Mouse (Mus musculus) testis, postnatal 14 days (tissue): ENCODE data around the gene Aspscr1.
"Not testable (repeated sequence)": the region's sequence is repeated elsewhere in the genome, so short reads cannot be mapped to it uniquely, and the experiment has no call there.

Source experiments
- DNase-seq: peaks from one replicate; pipeline ENCODE4 v3.0.0; 2021; ENCODE audit warnings: low spot score

Aspscr1 gene

DNA sequence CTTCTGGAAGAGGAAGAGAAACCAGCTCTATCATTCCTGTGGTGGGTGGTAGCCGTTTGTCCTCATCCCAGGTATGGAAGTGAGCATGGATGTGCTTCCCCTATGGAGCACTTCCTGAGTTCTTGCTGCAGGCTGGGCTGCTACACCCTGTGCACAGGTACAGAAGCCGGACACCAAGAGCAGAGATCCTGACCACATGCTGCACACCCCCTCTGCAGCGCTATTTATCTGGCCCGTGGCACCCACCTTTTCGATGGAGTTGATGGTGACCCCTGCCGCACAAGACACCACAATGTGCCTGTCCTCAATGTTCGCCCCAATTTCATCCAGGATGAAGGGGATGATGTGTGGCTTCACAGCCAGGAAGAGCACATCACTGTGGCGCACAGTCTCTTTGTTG, 30.9 kb upstream of the Aspscr1 start:
- no peak for DNase-seq

DNA sequence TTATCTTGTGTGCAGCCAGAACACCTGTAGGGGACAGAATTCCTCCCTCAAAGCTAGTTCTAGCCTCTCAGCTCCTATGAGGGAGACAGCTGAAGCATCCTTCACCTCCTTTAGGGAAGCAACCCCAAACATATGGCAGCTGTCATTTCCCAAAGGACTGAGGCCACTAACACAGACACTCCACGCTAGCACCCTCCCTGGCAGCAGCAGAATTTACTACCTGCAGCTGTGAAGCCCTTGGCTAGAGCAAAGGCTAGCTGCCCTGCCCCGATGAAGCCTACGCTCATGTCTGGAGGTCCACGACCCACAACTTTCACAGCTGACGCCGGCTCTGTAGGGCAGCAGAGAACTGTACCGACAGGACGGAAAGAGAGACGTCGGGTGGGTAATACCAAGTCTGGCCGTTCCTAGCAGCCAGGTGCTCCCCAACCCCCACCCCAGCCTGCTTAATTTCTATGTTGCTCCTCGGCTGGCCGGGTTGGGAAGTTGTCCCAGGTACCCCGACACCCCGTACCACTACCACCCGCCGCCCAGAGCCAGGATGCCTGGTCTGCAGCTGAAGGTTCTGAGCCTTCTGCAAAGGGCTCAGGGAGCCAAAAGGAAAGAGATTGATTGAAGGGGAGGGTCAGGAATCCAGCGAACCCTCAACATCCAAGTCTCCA, 29.7 kb upstream of the Aspscr1 start:
- DNase-seq: no peak

DNA sequence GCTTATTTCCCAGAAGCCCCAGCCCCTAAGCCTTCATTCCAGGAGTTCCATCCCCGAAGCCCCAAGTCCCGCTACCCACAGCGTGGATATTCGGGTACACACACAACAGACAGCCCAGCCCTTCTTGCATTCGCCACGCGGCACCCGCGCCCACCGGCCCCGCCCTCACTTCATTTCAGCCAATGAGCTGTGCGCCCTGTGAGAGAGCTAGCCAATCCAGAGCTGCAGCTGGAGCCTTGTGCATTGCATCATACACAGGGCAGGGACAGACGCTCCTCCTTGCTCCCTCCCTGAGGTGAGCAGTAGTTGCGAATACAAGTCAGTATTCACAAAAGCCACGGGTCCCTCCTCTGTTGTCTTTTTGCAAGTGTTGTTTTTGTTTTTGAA, 29.2 kb upstream of the Aspscr1 start, which contains the start of gene Pycr1:
Pycr1 (minus strand) TSS at position 169 of the 387 bp plus-strand sequence.
- DNase-seq: peak; percentile 90

DNA sequence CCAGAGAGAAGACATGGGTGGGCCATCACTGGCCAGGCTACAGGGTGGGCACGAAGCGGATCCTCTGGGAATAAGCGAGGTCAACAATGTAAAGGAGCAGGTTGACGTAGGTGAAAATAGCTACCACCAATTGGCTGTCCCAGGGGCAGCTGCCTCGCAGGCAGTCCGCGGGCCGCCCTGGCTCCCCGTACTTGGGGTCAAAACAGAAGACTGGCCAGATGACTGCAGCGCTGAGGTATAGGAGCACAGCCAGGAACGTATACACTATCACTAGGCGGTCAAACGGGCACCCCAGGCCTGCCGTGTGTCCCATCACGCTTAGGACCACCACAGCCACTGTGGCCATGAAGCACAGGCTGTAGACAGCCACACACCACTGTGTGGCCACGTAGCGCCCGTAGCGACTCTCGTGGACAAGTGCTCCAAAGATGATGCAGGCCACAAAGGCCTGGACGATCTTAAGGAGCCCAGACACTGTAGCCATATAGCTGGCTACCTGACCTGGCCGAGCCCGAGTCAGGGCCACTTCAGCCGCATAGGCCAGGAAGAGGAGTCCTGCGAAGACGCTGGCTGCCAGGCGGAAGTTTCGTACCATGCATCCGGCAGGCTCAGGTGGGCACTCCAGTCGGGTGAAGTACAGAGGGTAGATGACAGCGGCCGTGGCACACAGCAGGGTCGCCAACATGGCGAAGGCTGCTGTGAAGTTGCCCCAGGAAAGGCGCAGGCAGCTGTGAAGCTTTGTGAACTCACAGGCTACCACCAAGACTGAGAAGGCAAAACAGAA, 25.5 kb upstream of the Aspscr1 start:
- DNase-seq: peak; percentile 7

DNA sequence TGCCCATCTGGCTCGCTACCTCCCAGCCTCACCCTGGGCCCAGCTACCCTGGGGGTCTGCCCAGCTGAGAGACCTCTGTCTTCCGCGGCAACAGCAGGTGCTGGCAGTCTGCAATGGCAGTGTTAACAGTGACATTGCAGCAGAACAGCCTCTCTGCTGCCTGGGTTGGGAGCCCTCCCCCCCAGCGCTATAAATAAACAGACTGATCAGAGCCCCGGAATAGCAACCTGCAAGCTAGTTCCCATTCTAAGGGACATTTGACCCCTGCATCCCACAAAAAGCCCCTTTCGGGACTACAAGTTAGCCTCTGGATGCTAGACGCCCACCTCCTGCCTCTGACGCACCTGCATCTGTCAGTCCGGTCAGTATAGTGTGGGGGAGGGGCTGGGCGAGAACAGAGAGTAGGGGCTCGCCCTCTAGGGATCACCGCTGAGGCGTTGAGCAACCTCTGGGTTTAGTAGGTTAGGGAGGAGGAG, 24.7 kb upstream of the Aspscr1 start, which contains the start of gene Myadml2:
Myadml2 (minus strand) TSS at position 158 of the 476 bp plus-strand sequence.
- DNase-seq: peak; percentile 84

DNA sequence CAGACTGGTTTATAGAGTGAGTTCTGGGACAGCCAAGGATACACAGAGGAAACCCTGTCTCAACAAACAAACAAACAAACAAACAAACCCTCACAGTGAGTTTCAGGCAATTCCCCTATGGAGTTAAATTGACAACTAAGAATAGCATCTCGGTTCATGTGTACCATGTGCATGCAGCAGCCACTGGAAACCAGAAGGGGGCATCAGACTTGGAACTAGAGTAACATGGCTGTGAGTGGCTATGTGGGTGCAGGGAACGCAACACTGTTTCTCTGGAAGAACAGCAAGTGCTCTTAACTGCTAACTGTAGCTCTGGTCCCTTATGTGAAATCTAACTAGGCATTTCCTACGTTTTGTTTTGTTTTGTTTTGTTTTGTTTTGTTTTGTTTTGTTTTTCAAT, 20.9 kb upstream of the Aspscr1 start:
- peak; percentile 54 for DNase-seq

DNA sequence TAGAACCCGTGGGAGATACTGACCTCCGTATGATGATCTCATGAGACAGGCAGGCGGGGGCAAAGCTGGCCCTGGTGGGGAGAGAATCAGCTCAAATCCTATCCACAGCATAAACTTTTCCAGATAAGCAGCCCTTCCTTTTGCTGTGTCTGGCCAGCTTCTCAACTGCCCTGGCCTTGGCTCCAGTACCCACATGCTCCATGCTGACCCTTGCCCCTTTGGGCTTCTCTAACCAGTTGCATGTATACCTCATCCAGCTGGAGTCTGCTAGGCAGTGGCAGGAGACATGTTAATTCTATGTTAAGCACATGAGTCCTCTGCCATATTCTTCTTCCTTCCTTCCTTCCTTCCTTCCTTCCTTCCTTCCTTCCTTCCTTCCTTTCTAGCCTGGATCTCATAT, 18.0 kb upstream of the Aspscr1 start:
- no peak for DNase-seq

DNA sequence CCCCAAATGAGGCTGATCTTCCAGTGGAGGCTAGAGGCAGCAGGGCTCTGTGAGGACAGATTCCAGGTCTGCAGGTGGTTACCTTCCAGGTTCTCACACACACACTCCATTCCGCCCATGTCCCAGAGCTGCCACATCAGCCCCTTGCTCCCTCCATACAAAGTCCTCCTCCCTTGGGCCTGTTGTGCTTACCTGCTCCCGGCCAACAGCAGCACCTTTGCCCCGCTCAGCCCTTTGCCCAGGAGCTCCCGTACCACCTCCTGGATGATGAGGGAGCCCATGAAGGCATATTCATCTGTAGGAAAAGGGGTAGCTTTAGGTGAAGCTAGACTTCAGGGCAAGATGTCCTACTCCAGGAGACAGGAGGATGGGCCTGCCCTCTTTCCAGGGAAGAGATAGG, 15.5 kb upstream of the Aspscr1 start:
- DNase-seq: no peak

DNA sequence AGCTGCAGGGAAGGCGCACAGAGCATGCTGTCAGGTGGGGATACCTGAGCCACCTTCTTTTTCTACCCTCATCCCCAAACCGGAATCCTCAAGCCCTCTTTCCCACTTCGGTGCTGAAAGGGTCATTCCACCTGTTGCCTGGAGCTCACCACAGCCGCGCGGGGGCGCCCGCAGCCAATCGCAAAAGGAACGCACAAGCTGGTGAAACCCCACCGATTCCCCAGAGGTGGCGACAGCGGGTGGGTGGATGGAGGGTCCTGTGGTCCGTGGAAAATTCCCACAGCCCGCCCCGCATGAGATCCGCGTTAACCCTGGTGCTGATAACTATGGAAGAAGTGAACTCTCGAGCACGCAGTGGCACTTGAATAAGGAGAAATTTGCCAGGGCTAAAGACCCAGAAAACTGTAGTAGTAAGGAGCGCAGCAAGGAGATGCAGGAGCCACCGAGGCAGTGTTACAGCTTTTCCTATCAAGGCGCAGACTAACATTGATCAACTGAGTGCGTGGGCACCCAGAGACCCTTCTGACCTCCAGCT, 13.8 kb upstream of the Aspscr1 start:
- DNase-seq: peak; percentile 64

DNA sequence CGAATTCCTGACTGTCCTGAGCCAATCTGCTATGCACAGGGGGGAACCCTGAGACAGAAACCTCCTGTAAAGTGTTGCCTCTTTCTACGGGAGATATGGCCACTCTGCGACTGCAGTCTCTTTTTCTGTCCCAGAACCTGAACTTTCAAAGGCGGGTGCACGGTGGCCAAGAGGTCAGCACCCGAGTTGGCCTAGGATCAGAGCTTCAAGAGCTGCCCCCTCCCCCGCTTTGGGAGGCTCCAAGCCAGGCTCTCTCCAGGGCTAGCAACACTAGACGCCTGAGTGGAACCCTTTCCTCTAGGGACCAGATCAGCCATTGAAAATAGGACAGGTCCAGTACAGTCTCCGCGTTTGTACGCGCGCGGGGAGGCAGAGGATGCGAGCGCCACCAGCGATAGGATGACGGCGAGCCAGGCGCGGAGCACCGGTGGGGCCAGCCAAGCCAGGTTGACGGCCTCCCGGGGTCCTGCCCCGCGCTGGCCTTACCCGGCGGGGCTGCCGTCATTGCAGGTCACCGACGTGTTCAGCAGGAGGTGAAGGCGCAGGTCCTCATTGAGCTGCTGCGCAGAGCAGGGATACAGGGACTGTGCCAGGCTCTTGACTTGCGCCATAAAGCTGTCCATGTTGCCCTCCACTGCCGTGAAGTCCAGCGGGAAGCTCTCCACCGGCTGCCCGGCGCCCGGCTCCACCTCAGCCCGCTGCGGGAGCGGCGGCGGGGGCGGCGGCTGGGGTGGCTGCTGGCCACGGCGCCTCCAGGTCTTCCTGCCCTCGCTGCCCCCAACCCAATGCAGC, 13.1 kb upstream of the Aspscr1 start:
- DNase-seq: no peak

DNA sequence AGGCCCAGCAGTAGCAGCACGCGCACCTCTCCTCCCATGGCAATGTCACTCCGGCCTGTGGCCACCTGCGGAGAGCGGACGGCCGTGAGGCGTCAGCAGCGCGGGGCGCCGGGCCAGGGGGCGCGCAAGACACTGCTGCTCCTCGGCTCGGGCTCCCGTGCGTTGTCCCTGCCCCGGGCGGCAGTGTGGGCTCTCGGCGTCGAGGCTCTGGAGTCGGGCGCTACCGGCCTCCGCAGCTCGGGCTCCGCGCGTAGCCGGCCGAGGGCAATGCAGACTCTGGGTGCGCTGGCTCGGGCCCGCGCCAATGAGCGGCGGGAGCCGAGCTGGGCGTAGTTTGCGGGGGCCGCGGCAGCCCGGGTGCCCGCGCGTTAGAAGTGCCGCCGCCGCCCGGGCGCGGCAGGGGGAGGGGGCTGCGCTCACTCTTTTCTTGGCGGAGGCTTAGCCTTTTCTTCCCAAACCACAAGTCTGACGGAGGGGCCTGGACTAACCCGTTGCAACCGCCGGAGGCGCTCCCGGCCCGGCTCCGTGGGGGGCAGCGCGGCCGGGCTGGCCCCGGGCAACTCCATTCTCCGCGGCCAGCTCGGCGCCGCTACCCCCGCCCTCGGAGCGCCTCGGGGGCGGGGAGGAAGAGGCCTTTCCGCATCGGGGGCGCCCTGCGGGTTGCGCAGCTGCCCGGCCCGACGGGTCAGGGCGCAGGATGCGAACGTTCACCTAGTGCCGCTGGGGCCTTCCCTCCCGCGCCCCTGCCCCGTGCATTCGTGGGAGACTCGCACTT, 12.3 kb upstream of the Aspscr1 start:
- no peak for DNase-seq

DNA sequence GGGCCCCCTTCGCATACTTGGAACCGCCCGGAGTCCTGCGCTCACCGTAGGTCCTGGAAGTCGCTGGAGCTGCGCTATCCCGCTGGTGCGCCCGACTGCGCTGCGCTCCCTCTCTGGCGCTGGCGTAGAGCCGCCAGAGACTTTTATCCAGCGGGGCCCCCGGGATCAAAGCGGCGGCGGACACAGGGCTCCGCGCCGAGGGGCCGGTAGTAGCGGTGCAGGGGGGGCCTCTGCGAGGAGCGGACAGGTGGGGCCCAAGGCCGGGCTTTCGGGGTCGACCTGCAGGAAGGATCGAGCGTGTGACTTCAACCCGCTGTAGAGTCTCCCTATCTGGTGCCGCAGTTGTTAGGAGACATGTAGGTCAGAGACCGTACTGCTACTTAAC, 11.7 kb upstream of the Aspscr1 start, which contains the start of gene Notum:
Notum (minus strand) TSS at position 100 of the 385 bp plus-strand sequence.
- DNase-seq: no peak

DNA sequence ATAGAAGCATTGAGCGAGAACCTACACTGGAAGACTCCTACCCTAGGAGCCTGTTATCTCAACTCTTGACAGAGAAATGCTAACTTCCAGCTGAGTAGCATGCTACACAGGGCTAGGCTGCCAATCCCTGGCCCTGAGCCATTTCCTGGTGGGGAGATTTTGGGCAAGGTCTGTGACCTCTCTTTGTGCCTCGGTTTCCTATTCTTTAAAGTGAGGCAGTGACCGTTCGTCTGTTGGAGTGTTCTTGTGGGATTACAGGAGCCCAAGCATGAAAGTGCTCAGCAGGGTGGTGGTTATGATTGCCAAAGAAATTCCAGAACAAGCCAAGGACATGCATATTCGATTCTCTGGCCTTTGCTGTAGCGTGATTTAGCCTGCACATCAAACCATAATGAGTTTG, 10.0 kb upstream of the Aspscr1 start:
- no peak for DNase-seq

DNA sequence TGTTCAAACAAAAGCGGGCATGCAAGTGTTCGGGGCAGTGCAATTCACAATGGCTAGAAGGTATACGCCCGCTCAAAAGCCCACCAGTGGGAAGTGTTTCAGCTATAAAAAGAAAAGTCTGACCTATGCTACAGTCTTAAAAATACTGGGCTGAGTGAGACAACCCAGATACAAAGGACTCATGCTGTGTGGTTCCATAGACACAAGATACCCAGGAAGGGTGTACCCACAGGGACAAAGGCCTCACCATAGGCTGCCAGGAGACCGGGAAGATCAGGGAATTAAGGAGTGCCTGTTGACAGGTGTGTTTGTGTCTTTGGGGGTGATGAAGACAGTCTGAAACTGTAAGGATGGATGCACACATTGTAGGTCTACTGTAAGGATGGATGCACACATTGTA, 9.1 kb upstream of the Aspscr1 start:
- DNase-seq: no peak

DNA sequence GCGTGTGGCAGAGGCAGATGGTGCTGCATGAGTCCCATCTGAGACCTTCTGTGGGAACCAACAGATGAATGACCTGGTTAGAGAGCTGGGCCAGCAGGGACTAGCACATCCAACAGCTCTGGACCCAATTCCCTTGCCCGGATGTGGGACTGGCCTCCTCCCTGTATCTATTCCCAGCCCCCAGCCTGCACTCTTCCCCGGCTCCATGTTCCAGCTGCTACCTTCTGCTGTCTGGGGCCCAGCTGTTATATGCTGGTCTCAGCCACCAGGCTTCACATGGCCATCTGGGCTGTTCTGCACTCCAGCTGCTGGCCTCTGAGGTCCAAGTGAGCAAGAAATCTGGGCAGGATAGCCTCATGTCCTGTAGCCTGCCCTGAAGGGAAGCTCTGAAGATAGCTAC, 7.4 kb upstream of the Aspscr1 start:
- DNase-seq: no peak

DNA sequence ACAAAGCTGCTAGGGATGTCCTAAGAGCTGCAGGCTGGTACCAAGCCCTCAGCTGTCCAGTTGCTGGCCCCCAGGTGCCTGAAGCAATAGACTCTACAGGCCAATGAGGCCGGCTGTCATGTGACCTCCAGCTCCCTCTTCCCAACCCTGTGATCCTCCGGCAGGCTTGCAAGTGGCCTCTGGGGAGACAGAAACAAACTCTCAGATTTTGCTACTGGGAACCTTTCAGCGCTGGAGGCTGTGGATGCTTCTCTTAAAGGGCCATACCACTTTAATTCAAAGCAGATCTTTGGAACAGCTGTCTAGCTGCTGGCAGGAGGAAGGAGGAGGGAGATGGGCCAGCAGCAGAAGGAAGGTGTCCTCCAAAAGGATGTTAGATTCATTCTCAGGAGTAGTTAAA, 6.2 kb upstream of the Aspscr1 start:
- DNase-seq: no peak

DNA sequence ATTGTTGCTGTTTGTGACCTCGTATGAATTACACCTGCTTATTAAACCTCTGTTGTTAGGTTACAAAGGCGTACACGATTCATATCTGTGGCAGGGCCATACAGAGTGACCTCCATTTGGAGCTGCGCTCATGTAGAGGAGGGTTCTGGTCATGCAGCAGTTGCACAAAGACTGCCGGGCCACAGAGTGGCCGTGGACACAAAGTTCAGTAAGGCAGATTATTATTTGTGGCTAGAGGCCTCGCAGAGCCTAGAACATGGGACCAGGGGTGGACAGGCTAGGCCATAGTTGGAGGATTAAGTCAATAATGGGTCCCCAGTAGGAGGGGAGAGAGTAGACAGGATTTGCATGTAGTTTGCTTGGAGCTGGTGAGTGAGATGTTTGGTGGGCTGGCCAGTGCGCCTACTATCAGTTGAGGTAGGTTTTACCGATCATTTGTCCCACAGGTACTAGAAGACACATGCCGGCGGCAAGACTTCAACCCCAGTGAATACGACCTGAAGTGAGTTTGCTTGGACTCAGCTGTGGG, 885 bp downstream of the Aspscr1 start:
- no peak for DNase-seq

DNA sequence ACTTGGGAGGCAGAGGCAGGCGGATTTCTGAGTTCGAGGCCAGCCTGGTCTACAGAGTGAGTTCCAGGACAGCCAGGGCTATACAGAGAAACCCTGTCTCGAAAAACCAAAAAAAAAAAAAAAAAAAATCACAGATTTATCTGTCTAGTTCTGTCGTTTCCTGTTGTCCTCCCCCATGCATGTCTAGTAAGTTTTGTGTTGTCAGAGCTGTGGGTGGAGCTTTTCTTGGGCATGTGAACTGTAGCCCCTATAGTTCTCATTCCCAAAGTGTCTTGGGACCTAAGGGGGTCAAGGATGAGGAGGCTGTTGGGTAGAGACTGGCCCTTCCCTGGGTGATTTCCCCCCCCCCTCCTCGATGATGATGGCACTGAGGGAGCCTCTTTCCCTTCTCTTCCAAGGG, 3.1 kb downstream of the Aspscr1 start:
- DNase-seq: not testable (repeated sequence)

DNA sequence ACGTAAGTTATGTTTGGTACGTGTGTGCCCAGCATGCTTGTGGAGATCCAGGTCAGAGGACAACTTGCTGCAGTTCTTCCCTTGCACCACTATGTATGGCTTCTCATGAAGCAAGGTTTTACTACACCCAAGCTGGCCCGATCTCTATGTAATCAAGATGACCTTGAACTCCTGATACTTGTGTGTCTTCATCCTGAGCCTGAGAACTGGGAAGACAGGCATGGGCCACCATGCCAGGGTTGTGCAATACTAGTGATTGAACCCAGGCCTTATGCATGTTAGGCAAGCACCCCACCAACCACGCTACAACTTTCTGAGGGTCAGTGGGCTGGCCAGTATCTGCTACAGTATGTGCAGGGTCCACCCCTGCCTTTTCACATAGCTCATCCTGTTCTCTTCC, 4.2 kb downstream of the Aspscr1 start:
- DNase-seq: no peak

DNA sequence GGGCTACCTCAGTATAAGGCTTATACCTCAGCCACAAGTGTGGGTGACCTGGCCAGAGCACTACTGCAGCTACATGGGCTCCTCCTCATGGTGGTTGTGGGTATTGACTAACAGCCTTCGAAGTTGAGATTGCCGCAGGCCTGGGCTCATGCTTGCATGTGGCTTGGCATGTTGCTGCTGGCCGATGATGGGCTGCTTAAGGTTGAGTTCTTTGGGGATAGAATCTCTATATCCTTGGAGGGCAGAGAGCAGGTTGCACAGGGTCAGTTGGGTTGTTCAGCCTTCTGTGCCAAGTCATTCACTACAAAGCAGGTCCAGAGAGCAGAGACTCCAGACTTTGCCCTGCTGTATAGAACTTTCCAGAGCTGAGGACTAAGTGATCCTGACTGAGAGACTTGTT, 7.1 kb downstream of the Aspscr1 start:
- DNase-seq: no peak

DNA sequence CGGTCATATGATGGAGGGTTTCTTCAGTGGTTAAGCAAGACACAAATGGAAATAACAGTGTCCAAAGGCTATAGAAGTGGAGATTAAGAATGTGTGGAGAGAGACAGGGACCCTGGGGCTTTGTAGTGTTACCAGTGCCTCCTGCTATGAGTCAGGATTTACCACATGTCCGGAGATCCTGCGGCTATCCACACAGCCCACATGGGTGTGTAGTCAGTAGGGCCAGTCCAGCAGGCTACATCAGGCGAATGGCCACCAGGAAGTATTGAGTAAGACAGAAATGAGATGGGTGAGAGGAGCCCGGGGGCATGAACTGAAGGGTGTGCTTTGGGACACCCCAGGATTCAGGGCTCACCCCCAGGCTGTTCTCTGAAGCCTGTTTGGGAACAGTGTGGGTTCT, 9.9 kb downstream of the Aspscr1 start:
- no peak for DNase-seq
